Comparison of ENCODE assay signal across 11 mouse cellular contexts in genomic region chr11:72955339-72955974, GRCm38 (mm10). TPM values are rescaled to one million over a fixed set of nuclear protein-coding genes. Genes with fewer than 3 reads are reported as not detected.
A peak's percentile ranks its signal among the peaks of the same experiment; 100 is the strongest.
DNase-seq lines count a peak whose midpoint lies in the region; ATAC-seq lines count a peak whose summit lies in the region.
"Had no signal": no experiment of that assay in that cellular context is flagged by ENCODE, and none has a peak within 500 bp of the region (broad histone marks: within the 10 kb centered on the region; RNA-seq: fewer than 3 reads in every experiment).

No protein-coding gene starts in this region.

- no peak overlapping the region for H3K9ac ChIP-seq in kidney, embryonic 16.5 days (replicated peaks; ENCODE audit: low read length)
- no peak overlapping the region for H3K9ac ChIP-seq in heart, embryonic 11.5 days (ENCODE audit: low read depth, low read length)
- no peak overlapping the region for H3K9ac ChIP-seq in liver, embryonic 13.5 days
- no peak overlapping the region for H3K9ac ChIP-seq in hindbrain, embryonic 12.5 days
- H3K9ac ChIP-seq: hindbrain, embryonic 13.5 days; limb, embryonic 15.5 days had no signal

- H3K27me3 ChIP-seq in kidney, embryonic 16.5 days (ENCODE audit: insufficient read depth, low read length) = peaks cover 9% of the 10 kb centered on the region
- H3K27me3 ChIP-seq in heart, embryonic 11.5 days (ENCODE audit: control insufficient read depth, insufficient read depth, low read length) = peaks cover 14% of the 10 kb centered on the region
- H3K27me3 ChIP-seq in liver, embryonic 13.5 days = peaks cover 17% of the 10 kb centered on the region
- H3K27me3 ChIP-seq in hindbrain, embryonic 12.5 days = peaks cover 21% of the 10 kb centered on the region

- peaks cover 40% of the 10 kb centered on the region for H3K4me1 ChIP-seq in kidney, embryonic 16.5 days (ENCODE audit: insufficient read depth, low read length)
- H3K4me1 ChIP-seq in heart, embryonic 11.5 days (ENCODE audit: control insufficient read depth, insufficient read depth, low read length) = peaks cover 21% of the 10 kb centered on the region
- H3K4me1 ChIP-seq in liver, embryonic 13.5 days (replicated peaks) = peaks cover 47% of the 10 kb centered on the region
- peaks cover 3% of the 10 kb centered on the region; the same call in 1 of the 2 replicates for H3K4me1 ChIP-seq in hindbrain, embryonic 12.5 days

- no peak overlapping the region for H3K4me2 ChIP-seq in kidney, embryonic 16.5 days (replicated peaks; ENCODE audit: low read depth, low read length)
- no peak overlapping the region for H3K4me2 ChIP-seq in heart, embryonic 11.5 days
- H3K4me2 ChIP-seq in liver, embryonic 13.5 days = no peak overlapping the region
- no peak overlapping the region for H3K4me2 ChIP-seq in hindbrain, embryonic 12.5 days (replicated peaks)
- H3K4me2 ChIP-seq: hindbrain, embryonic 13.5 days; limb, embryonic 15.5 days had no signal

- no peak for ATAC-seq in kidney, embryonic 16.5 days (ENCODE audit: low FRiP score, low TSS enrichment)
- ATAC-seq in heart, embryonic 11.5 days (replicated peaks; ENCODE audit: insufficient number of reproducible peaks, low FRiP score, low TSS enrichment) = no peak; the same call in 1 of the 2 replicates
- ATAC-seq in liver, embryonic 13.5 days (ENCODE audit: low read depth) = peak; percentile 58
- peak; percentile 33 for ATAC-seq in megakaryocyte progenitor cell, adult 5-6 weeks (replicated peaks; ENCODE audit: poor library complexity)
- ATAC-seq in hindbrain, embryonic 12.5 days (ENCODE audit: low FRiP score) = no peak
- ATAC-seq: forebrain, embryonic 14.5 days had no signal

- H3K4me3 ChIP-seq in kidney, embryonic 16.5 days (ENCODE audit: low read length) = no peak overlapping the region
- no peak overlapping the region for H3K4me3 ChIP-seq in heart, embryonic 11.5 days (ENCODE audit: low read depth, low read length)
- no peak overlapping the region for H3K4me3 ChIP-seq in liver, embryonic 13.5 days (replicated peaks)
- no peak overlapping the region for H3K4me3 ChIP-seq in hindbrain, embryonic 12.5 days
- H3K4me3 ChIP-seq: hindbrain, embryonic 13.5 days; limb, embryonic 15.5 days had no signal

- WGBS in kidney, embryonic 16.5 days = 49% methylated on average over 5 of the region's 5 CpGs
- WGBS in heart, embryonic 11.5 days (ENCODE audit: insufficient replicate concordance) = 38% methylated on average over 5 of the region's 5 CpGs
- WGBS in liver, embryonic 13.5 days (ENCODE audit: insufficient replicate concordance) = 15% methylated on average over 5 of the region's 5 CpGs
- 65% methylated on average over 5 of the region's 5 CpGs for WGBS in hindbrain, embryonic 12.5 days

- no peaks in the 10 kb centered on the region for H3K36me3 ChIP-seq in kidney, embryonic 16.5 days (ENCODE audit: insufficient read depth, low read length)
- no peaks in the 10 kb centered on the region for H3K36me3 ChIP-seq in heart, embryonic 11.5 days (ENCODE audit: control insufficient read depth, insufficient read depth, low read length)
- no peaks in the 10 kb centered on the region for H3K36me3 ChIP-seq in liver, embryonic 13.5 days
- no peaks in the 10 kb centered on the region for H3K36me3 ChIP-seq in hindbrain, embryonic 12.5 days
- H3K36me3 ChIP-seq: hindbrain, embryonic 13.5 days; limb, embryonic 15.5 days had no signal

- H3K9me3 ChIP-seq in kidney, embryonic 16.5 days (ENCODE audit: low read length) = no peaks in the 10 kb centered on the region
- H3K9me3 ChIP-seq in heart, embryonic 11.5 days (replicated peaks; ENCODE audit: control insufficient read depth, low read length) = no peaks in the 10 kb centered on the region
- no peaks in the 10 kb centered on the region for H3K9me3 ChIP-seq in liver, embryonic 13.5 days (replicated peaks)
- H3K9me3 ChIP-seq in hindbrain, embryonic 12.5 days (replicated peaks) = no peaks in the 10 kb centered on the region
- H3K9me3 ChIP-seq: hindbrain, embryonic 13.5 days; limb, embryonic 15.5 days had no signal

- 0 out of 2 replicates have a peak overlapping the region, but pooled peaks have one; percentile 19 for H3K27ac ChIP-seq in kidney, embryonic 16.5 days (ENCODE audit: low read length)
- H3K27ac ChIP-seq in heart, embryonic 11.5 days (ENCODE audit: low read depth, low read length) = peak overlapping the region; percentile 4; the same call in 1 of the 2 replicates
- no peak overlapping the region for H3K27ac ChIP-seq in liver, embryonic 13.5 days
- no peak overlapping the region for H3K27ac ChIP-seq in hindbrain, embryonic 12.5 days
- H3K27ac ChIP-seq: hindbrain, embryonic 13.5 days; limb, embryonic 15.5 days had no signal

- no peak for DNase-seq in kidney, postnatal 4 days
- no peak for DNase-seq in liver, embryonic 13.5 days
- DNase-seq in left cerebral cortex, adult 8-10 months (ENCODE audit: low spot score in 2 of 2) = no peak
- no peak for DNase-seq in frontal cortex, postnatal 36 days (ENCODE audit: low spot score in 2 of 2)

RNA-seq across cellular contexts. Expression of gene Atp2a3, which starts 5.5 kb away (rescaled TPM):
- 5.4 and 5.9 TPM in 2 replicates for polyA plus RNA-seq in kidney, embryonic 16.5 days (2015; fragmentation: Nextera tagmentation; extraction: Ambion mirVana)
- polyA plus RNA-seq in heart, embryonic 11.5 days (2014; fragmentation: Nextera tagmentation; extraction: Ambion mirVana) = 2.1 and 2.9 TPM in 2 replicates
- polyA plus RNA-seq in liver, embryonic 13.5 days (2015; fragmentation: Nextera tagmentation; extraction: Ambion mirVana) = 8.2 and 11.1 TPM in 2 replicates
- 52.1 and 63.7 TPM in 2 replicates for total RNA-seq in megakaryocyte progenitor cell, adult 5-6 weeks (2015)
- total RNA-seq in megakaryocyte progenitor cell, adult 5-6 weeks (2017) = 74.9 and 82.5 TPM in 2 replicates
- 1 to 10 TPM; 6.5 to 8.0 (median 7.1) TPM for total RNA-seq in left cerebral cortex, adult 8-10 months (2022)
- polyA plus RNA-seq in hindbrain, embryonic 12.5 days (2016; fragmentation: Nextera tagmentation; extraction: Ambion mirVana) = 2.2 and 2.4 TPM in 2 replicates

RNA-seq across cellular contexts. Expression of gene P2rx1, which starts 43.4 kb away (rescaled TPM):
- 1.7 and 3.1 TPM in 2 replicates for polyA plus RNA-seq in kidney, embryonic 16.5 days (2015; fragmentation: Nextera tagmentation; extraction: Ambion mirVana)
- 2.9 and 4.0 TPM in 2 replicates for polyA plus RNA-seq in heart, embryonic 11.5 days (2014; fragmentation: Nextera tagmentation; extraction: Ambion mirVana)
- polyA plus RNA-seq in liver, embryonic 13.5 days (2015; fragmentation: Nextera tagmentation; extraction: Ambion mirVana) = 8.7 and 8.9 TPM in 2 replicates
- total RNA-seq in megakaryocyte progenitor cell, adult 5-6 weeks (2015) = 6.8 and 9.3 TPM in 2 replicates
- total RNA-seq in megakaryocyte progenitor cell, adult 5-6 weeks (2017) = 3.8 and 5.2 TPM in 2 replicates
- total RNA-seq in left cerebral cortex, adult 8-10 months (2022) = under 1 TPM; 0.21 to 0.89 (median 0.41) TPM
- 0.81 and 1.2 TPM in 2 replicates for polyA plus RNA-seq in hindbrain, embryonic 12.5 days (2016; fragmentation: Nextera tagmentation; extraction: Ambion mirVana)

Comparison
In these comparisons a context has a peak if more than half of its experiments do, and no peak if none do; other contexts are left out.
1. ATAC-seq: peak in liver, embryonic 13.5 days (single experiment) and megakaryocyte progenitor cell, adult 5-6 weeks (single experiment); none in kidney, embryonic 16.5 days (single experiment), heart, embryonic 11.5 days (single experiment) and hindbrain, embryonic 12.5 days (single experiment).
2. H3K27ac ChIP-seq: peak in kidney, embryonic 16.5 days (single experiment) and heart, embryonic 11.5 days (single experiment); none in liver, embryonic 13.5 days (single experiment) and hindbrain, embryonic 12.5 days (single experiment).